Mouse (Mus musculus) gastrocnemius, adult 18-20 months (tissue): ENCODE data around the gene Aqp7. TPM values are rescaled to one million over a fixed set of nuclear protein-coding genes. Genes with fewer than 3 reads are reported as not detected.
"Not testable (repeated sequence)": the region's sequence is repeated elsewhere in the genome, so short reads cannot be mapped to it uniquely, and the experiment has no call there.

Source experiments
- DNase-seq: peaks from one replicate; pipeline ENCODE4 v3.0.0; 2021; ENCODE audit warnings: low spot score
- long read RNA-seq, 2 experiments: library from polyadenylated mRNA; stranded (forward); transcript quantifications; one replicate each; pipeline ENCODE4 v2.0.0; 2021
- total RNA-seq, 2 experiments: library from RNA; stranded (reverse); gene quantifications; 2 replicates each; pipeline ENCODE4 v1.2.3; 2021

Aqp7 gene
- total RNA-seq, result 10 to 100 TPM in 1 of 2 experiments, 1 to 10 TPM in 1; 6.4 to 10.6 TPM
- long read RNA-seq, experiment 1, transcript Aqp7-201 (8 exons, 2,527 nt), result major isoform, 5 of 8 reads
- long read RNA-seq, experiment 1, partial matches to known transcripts, result 0 of 8 reads
- long read RNA-seq, experiment 1, other reads (novel, unspliced or antisense), result 3 of 8 reads
- long read RNA-seq, experiment 2, transcript Aqp7-201 (8 exons, 2,527 nt), result major isoform, 5 of 11 reads
- long read RNA-seq, experiment 2, partial matches to known transcripts, result 1 of 11 reads
- long read RNA-seq, experiment 2, other reads (novel, unspliced or antisense), result 5 of 11 reads

- peak; percentile 21 for DNase-seq
Observed at GRCm38 (mm10) chr4:41047524-41048271, at the start of gene Aqp7. Gene Aqp7, minus strand, starts transcription at chr4:41048139.

- no peak for DNase-seq
Observed at GRCm38 (mm10) chr4:41097381-41097780, 49.4 kb upstream of the Aqp7 start.

GRCm38 (mm10) chr4:41096794-41097193 lies 48.9 kb upstream of the Aqp7 start:
- no peak for DNase-seq

- no peak for DNase-seq
Observed at GRCm38 (mm10) chr4:41096169-41096568, 48.2 kb upstream of the Aqp7 start.

- no peak for DNase-seq
Observed at GRCm38 (mm10) chr4:41094361-41094760, 46.4 kb upstream of the Aqp7 start.

GRCm38 (mm10) chr4:41092958-41093357 lies 45.0 kb upstream of the Aqp7 start:
- DNase-seq, result no peak

- DNase-seq, result no peak
Observed at GRCm38 (mm10) chr4:41091391-41091790, 43.5 kb upstream of the Aqp7 start.

GRCm38 (mm10) chr4:41089705-41090104 lies 41.8 kb upstream of the Aqp7 start:
- DNase-seq, result no peak

GRCm38 (mm10) chr4:41089189-41089588 lies 41.2 kb upstream of the Aqp7 start:
- no peak for DNase-seq

GRCm38 (mm10) chr4:41087459-41088298 lies 39.7 kb upstream of the Aqp7 start:
- DNase-seq, result no peak

- no peak for DNase-seq
Observed at GRCm38 (mm10) chr4:41086947-41087346, 39.0 kb upstream of the Aqp7 start.

- no peak for DNase-seq
Observed at GRCm38 (mm10) chr4:41084819-41085218, 36.9 kb upstream of the Aqp7 start.

GRCm38 (mm10) chr4:41082803-41083202 lies 34.9 kb upstream of the Aqp7 start:
- not testable (repeated sequence) for DNase-seq

- DNase-seq, result no peak
Observed at GRCm38 (mm10) chr4:41081733-41082132, 33.8 kb upstream of the Aqp7 start.

GRCm38 (mm10) chr4:41078726-41079125 lies 30.8 kb upstream of the Aqp7 start:
- DNase-seq, result no peak

GRCm38 (mm10) chr4:41074461-41074860 lies 26.5 kb upstream of the Aqp7 start:
- DNase-seq, result no peak

GRCm38 (mm10) chr4:41073008-41073817 lies 25.3 kb upstream of the Aqp7 start:
- no peak for DNase-seq

GRCm38 (mm10) chr4:41071500-41072429 lies 23.8 kb upstream of the Aqp7 start:
- DNase-seq, result no peak

- DNase-seq, result no peak
Observed at GRCm38 (mm10) chr4:41065196-41065595, 17.3 kb upstream of the Aqp7 start.
